Mouse (Mus musculus): ENCODE data around the gene Wipf1.

DNA sequence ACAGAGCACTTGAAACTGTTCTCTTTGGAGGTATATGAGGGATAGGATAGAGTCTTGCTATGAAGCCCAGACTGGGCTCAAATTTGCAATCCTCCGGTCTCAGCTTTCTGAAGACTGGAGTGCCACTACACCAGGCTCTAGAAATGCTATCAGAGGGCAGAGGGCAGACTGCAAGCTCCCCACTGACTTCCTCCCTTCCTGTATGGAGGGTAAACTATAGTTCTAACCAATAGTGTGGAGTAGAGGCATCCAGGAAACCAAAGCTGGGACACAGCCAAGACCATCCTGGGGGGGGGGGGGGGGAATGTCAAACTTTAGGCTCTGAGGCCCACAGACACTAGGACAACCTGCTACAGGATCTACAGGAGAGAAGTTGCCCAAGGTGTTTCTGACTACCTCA lies 39.1 kb downstream of the Wipf1 start:
- TF ChIP-seq MYOD1 (IDR thresholded peaks at IDR 0.05; ENCODE audit: control insufficient read depth, insufficient read length, low read depth) (no peak), CTCF (IDR thresholded peaks at IDR 0.05; ENCODE audit: control insufficient read depth, insufficient read depth, insufficient read length) (no peak), CEBPB (IDR thresholded peaks at IDR 0.05; ENCODE audit: low read depth) (no peak), MAX (IDR thresholded peaks at IDR 0.05) (no peak), USF1 (IDR thresholded peaks at IDR 0.05; ENCODE audit: low read depth) (no peak)

All from C2C12 (cell line).